Mouse (Mus musculus): ENCODE measurements at regions not wholly inside any gene's neighbourhood (a gene's known extent, or its start where the extent isn't known, plus 50 kb on each side); places are given as distances from the start of the nearest gene placed in this dataset.

- Histone ChIP-seq H3K9ac (ENCODE audit: control insufficient read depth, low read depth, low read length, poor library complexity, severe bottlenecking) (no peak overlapping the region), H3K27ac (ENCODE audit: control insufficient read depth, low read depth, low read length) (no peak overlapping the region), H3K4me1 (ENCODE audit: control insufficient read depth in 1 of 2, insufficient read depth in 2 of 2, low read length in 2 of 2) (no peaks in the 10 kb centered on the region), H3K36me3 (ENCODE audit: control insufficient read depth in 1 of 2, insufficient read depth in 2 of 2, low read length in 2 of 2) (no peaks in the 10 kb centered on the region), H3K27me3 (ENCODE audit: control insufficient read depth in 1 of 2, insufficient read depth in 2 of 2, low read length in 2 of 2) (no peaks in the 10 kb centered on the region), H3K9me3 (replicated peaks; ENCODE audit: insufficient read depth, low read length) (no peaks in the 10 kb centered on the region), H3K79me2 (ENCODE audit: control insufficient read depth, insufficient read depth, low read length, poor library complexity) (no peaks in the 10 kb centered on the region), H3K4me3 (ENCODE audit: control insufficient read depth in 1 of 2, insufficient read depth in 1 of 2, low read depth in 2 of 2, low read length in 2 of 2) (no peak overlapping the region)
- no peak for TF ChIP-seq POLR2AphosphoS5 (IDR thresholded peaks at IDR 0.05; ENCODE audit: borderline replicate concordance, low read depth, low read length)
- no peak for TF ChIP-seq MYC (IDR thresholded peaks at IDR 0.05; ENCODE audit: low read depth, low read length)
- TF ChIP-seq ETS1 (IDR thresholded peaks at IDR 0.05; ENCODE audit: low read depth, low read length) = no peak
- TF ChIP-seq ZMIZ1 (IDR thresholded peaks at IDR 0.05; ENCODE audit: low read depth, low read length) = no peak
- TF ChIP-seq MAZ (IDR thresholded peaks at IDR 0.05; ENCODE audit: low read depth, low read length) = no peak
- TF ChIP-seq MXI1 (IDR thresholded peaks at IDR 0.05; ENCODE audit: low read depth, low read length) = no peak
- no peak for TF ChIP-seq BHLHE40 (IDR thresholded peaks at IDR 0.05; ENCODE audit: borderline replicate concordance, low read depth, low read length)
- DNase-seq (ENCODE audit: low read depth, low spot score) = no peak
Measured at GRCm38 (mm10) chr4:71316605-71317004, 441.2 kb downstream of the Gm11232 start.

GRCm38 (mm10) chr4:71307176-71307612 lies 450.6 kb downstream of the Gm11232 start:
- DNase-seq (ENCODE audit: low read depth, low spot score) = no peak
- Histone ChIP-seq H3K4me1 (ENCODE audit: control insufficient read depth in 1 of 2, insufficient read depth in 2 of 2, low read length in 2 of 2) (no peaks in the 10 kb centered on the region), H3K79me2 (ENCODE audit: control insufficient read depth, insufficient read depth, low read length, poor library complexity) (no peaks in the 10 kb centered on the region), H3K36me3 (ENCODE audit: control insufficient read depth in 1 of 2, insufficient read depth in 2 of 2, low read length in 2 of 2) (no peaks in the 10 kb centered on the region), H3K27me3 (ENCODE audit: control insufficient read depth in 1 of 2, insufficient read depth in 2 of 2, low read length in 2 of 2) (no peaks in the 10 kb centered on the region), H3K9me3 (replicated peaks; ENCODE audit: insufficient read depth, low read length) (no peaks in the 10 kb centered on the region), H3K9ac (ENCODE audit: control insufficient read depth, low read depth, low read length, poor library complexity, severe bottlenecking) (no peak overlapping the region), H3K27ac (ENCODE audit: control insufficient read depth, low read depth, low read length) (no peak overlapping the region), H3K4me3 (ENCODE audit: control insufficient read depth in 1 of 2, insufficient read depth in 1 of 2, low read depth in 2 of 2, low read length in 2 of 2) (no peak overlapping the region)
- TF ChIP-seq ZNF384 (IDR thresholded peaks at IDR 0.05; ENCODE audit: low read depth, low read length) (no peak), CHD1 (IDR thresholded peaks at IDR 0.05; ENCODE audit: low read depth, low read length) (no peak), TBP (IDR thresholded peaks at IDR 0.05; ENCODE audit: low read depth, low read length) (no peak), USF2 (IDR thresholded peaks at IDR 0.05; ENCODE audit: borderline replicate concordance in 1 of 2, insufficient read depth in 1 of 2, low read depth in 1 of 2, low read length in 2 of 2) (no peak), MEF2A (IDR thresholded peaks at IDR 0.05; ENCODE audit: extremely low read depth, insufficient replicate concordance, low read depth, low read length, poor library complexity, severe bottlenecking) (no peak), RAD21 (IDR thresholded peaks at IDR 0.05; ENCODE audit: low read depth, low read length) (no peak), ZKSCAN1 (IDR thresholded peaks at IDR 0.05; ENCODE audit: low read depth, low read length) (no peak), ETS1 (IDR thresholded peaks at IDR 0.05; ENCODE audit: low read depth, low read length) (no peak), POLR2AphosphoS2 (IDR thresholded peaks at IDR 0.05; ENCODE audit: low read length) (no peak), ZMIZ1 (IDR thresholded peaks at IDR 0.05; ENCODE audit: low read depth, low read length) (no peak), NRF1 (IDR thresholded peaks at IDR 0.05; ENCODE audit: insufficient read depth, low read depth, low read length, poor library complexity, severe bottlenecking) (no peak), TCF12 (IDR thresholded peaks at IDR 0.05; ENCODE audit: low read depth, low read length) (no peak), POLR2A (IDR thresholded peaks at IDR 0.05; ENCODE audit: control insufficient read depth in 1 of 2, insufficient read depth in 1 of 2, low read depth in 1 of 2, low read length in 2 of 2, poor library complexity in 1 of 2) (no peak)

Measured in MEL (cell line).